ENCODE assay signal across 27 mouse cellular contexts in the genomic region with DNA sequence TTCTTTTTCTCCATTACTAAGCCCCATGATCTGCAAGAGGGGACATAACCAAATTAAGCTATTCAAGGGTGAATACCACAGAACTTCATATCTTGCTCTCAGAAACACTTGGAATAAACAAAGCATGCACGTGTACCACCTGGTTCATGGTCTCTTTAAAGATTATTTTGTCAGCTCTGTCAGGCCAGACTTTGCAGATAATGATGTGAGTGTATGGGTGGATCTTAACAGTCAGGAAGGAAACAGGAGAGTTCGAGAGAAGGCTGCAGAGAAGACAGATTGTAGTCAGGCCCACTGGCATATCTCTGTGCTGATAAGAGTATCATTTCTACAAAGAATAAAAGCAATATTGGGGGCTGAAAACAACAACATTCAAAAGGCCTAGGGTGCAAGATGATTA.
DNase-seq lines count a peak whose midpoint lies in the region; ATAC-seq and TF ChIP-seq lines count a peak whose summit lies in the region.
"Had no signal": no experiment of that assay in that cellular context is flagged by ENCODE, and none has a peak within 500 bp of the region (broad histone marks: within the 10 kb centered on the region; RNA-seq: fewer than 3 reads in every experiment).

No protein-coding gene starts in this region.

- no peaks in the 10 kb centered on the region for H3K79me2 ChIP-seq in CH12.LX (replicated peaks; ENCODE audit: control insufficient read depth, extremely low read depth, insufficient read depth, poor library complexity, severe bottlenecking)

- H3K36me3 ChIP-seq in CH12.LX (replicated peaks in 1 of 2; ENCODE audit: control insufficient read depth in 1 of 2, insufficient read depth in 1 of 2, low read length in 1 of 2) = no peaks in the 10 kb centered on the region
- no peaks in the 10 kb centered on the region for H3K36me3 ChIP-seq in liver, embryonic 15.5 days (replicated peaks)
- H3K36me3 ChIP-seq: embryonic facial prominence, embryonic 10.5 days; embryonic facial prominence, embryonic 13.5 days; forebrain, embryonic 12.5 days; forebrain, embryonic 15.5 days; heart, embryonic 10.5 days; heart, embryonic 13.5 days had no signal

- TF ChIP-seq CTCF in CH12.LX (conservative IDR thresholded peaks at IDR 0.05 in 1 of 2, IDR thresholded peaks at IDR 0.05 in 1 of 2; ENCODE audit: low read depth in 2 of 2, low read length in 2 of 2) = no peak

- TF ChIP-seq EP300 in CH12.LX (IDR thresholded peaks at IDR 0.05; ENCODE audit: low read length) = no peak

- ATAC-seq in common myeloid progenitor, adult 5-6 weeks (replicated peaks; ENCODE audit: low read depth, poor library complexity, severe bottlenecking) = peak; percentile 49; the same call in 1 of the 2 replicates
- ATAC-seq in liver, embryonic 15.5 days (ENCODE audit: insufficient read depth) = peak; percentile 51
- peak; percentile 87 for ATAC-seq in megakaryocyte-erythroid progenitor cell, adult 5-6 weeks (replicated peaks; ENCODE audit: low FRiP score, low TSS enrichment, poor library complexity, severe bottlenecking)
- ATAC-seq: activated CD4-positive, CD25-positive, alpha-beta regulatory T cell, adult 4 months; CD4-positive, CD25-positive, alpha-beta regulatory T cell, adult 4 months; forebrain, embryonic 15.5 days; hindbrain, postnatal 0 days had no signal

- in situ Hi-C loops in CH12.LX (cut with MboI; ENCODE audit: low pct_ligation_motif_present, low pct_unique_long_range_greater_than_20kb, low sequenced_read_pairs) = no loop called here

- H3K9ac ChIP-seq in CH12.LX (ENCODE audit: insufficient read depth, low read depth) = no peak overlapping the region
- H3K9ac ChIP-seq in liver, embryonic 15.5 days = no peak overlapping the region
- H3K9ac ChIP-seq: embryonic facial prominence, embryonic 13.5 days; forebrain, embryonic 12.5 days; forebrain, embryonic 15.5 days; heart, embryonic 13.5 days; hindbrain, embryonic 14.5 days had no signal

- no peak overlapping the region for H3K4me2 ChIP-seq in CH12.LX (ENCODE audit: insufficient read depth, low read depth, poor library complexity, severe bottlenecking)
- H3K4me2 ChIP-seq in liver, embryonic 15.5 days = no peak overlapping the region
- H3K4me2 ChIP-seq: embryonic facial prominence, embryonic 13.5 days; forebrain, embryonic 12.5 days; forebrain, embryonic 15.5 days; heart, embryonic 13.5 days; hindbrain, embryonic 14.5 days had no signal

- H3K4me3 ChIP-seq in CH12.LX (replicated peaks in 1 of 3; ENCODE audit: low read depth in 2 of 3, low read length in 2 of 3, poor library complexity in 1 of 3) = no peak overlapping the region
- H3K4me3 ChIP-seq in liver, embryonic 15.5 days (replicated peaks) = no peak overlapping the region
- H3K4me3 ChIP-seq: embryonic facial prominence, embryonic 10.5 days; embryonic facial prominence, embryonic 13.5 days; erythroblast, embryonic 14.5 days; forebrain, embryonic 12.5 days; forebrain, embryonic 15.5 days; heart, adult 2 months; heart, embryonic 10.5 days; heart, embryonic 13.5 days had no signal

- dilution Hi-C loops in CH12.LX (cut with MboI; ENCODE audit: extremely low pct_ligation_motif_present, extremely low pct_unique_long_range_greater_than_20kb, low sequenced_read_pairs) = no loop called here

- TF ChIP-seq POLR2A in CH12.LX (IDR thresholded peaks at IDR 0.05; ENCODE audit: low read depth, low read length) = no peak

- no peak for TF ChIP-seq RAD21 in CH12.LX (IDR thresholded peaks at IDR 0.05; ENCODE audit: low read depth, low read length)

- no peaks in the 10 kb centered on the region for H3K27me3 ChIP-seq in CH12.LX (replicated peaks)
- H3K27me3 ChIP-seq in liver, embryonic 15.5 days = no peaks in the 10 kb centered on the region
- H3K27me3 ChIP-seq: embryonic facial prominence, embryonic 13.5 days; forebrain, embryonic 15.5 days had no signal

- H3K9me3 ChIP-seq in CH12.LX (replicated peaks; ENCODE audit: low read length) = no peaks in the 10 kb centered on the region
- no peaks in the 10 kb centered on the region for H3K9me3 ChIP-seq in liver, embryonic 15.5 days (replicated peaks)
- H3K9me3 ChIP-seq: embryonic facial prominence, embryonic 10.5 days; embryonic facial prominence, embryonic 13.5 days; forebrain, embryonic 12.5 days; forebrain, embryonic 15.5 days; heart, embryonic 10.5 days; heart, embryonic 13.5 days had no signal

- H3K27ac ChIP-seq in CH12.LX (ENCODE audit: insufficient read depth, low read depth) = no peak overlapping the region
- H3K27ac ChIP-seq in liver, embryonic 15.5 days (replicated peaks) = no peak overlapping the region
- H3K27ac ChIP-seq: embryonic facial prominence, embryonic 10.5 days; embryonic facial prominence, embryonic 13.5 days; forebrain, embryonic 12.5 days; forebrain, embryonic 15.5 days; heart, adult 2 months; heart, embryonic 10.5 days; heart, embryonic 13.5 days; hindbrain, embryonic 14.5 days; hindbrain, postnatal 0 days had no signal

- WGBS in liver, embryonic 15.5 days (ENCODE audit: insufficient replicate concordance) = 5% methylated on average over 2 of the region's 2 CpGs

- DNase-seq in CH12.LX (ENCODE audit: extremely low read depth) = peak; percentile 17
- DNase-seq in lung, postnatal 10 days = no peak
- no peak for DNase-seq in urinary bladder, postnatal 10 days (ENCODE audit: low spot score)
- DNase-seq: adrenal gland, adult 8-10 months; adrenal gland, postnatal 25 days; cerebellum, adult 11-12 months; cerebellum, adult 8-10 months; cerebellum, postnatal 10 days; gastrocnemius, postnatal 10 days; gastrocnemius, postnatal 36 days; heart, adult 2 months; heart, postnatal 14 days; heart, postnatal 4 days had no signal

- H3K4me1 ChIP-seq in CH12.LX (ENCODE audit: control insufficient read depth in 1 of 2, insufficient read depth in 2 of 2) = peaks cover 0 to 4% of the 10 kb centered on the region in 2 experiments; a peak in 1 of 4 replicates
- H3K4me1 ChIP-seq in liver, embryonic 15.5 days (replicated peaks) = peaks cover 6% of the 10 kb centered on the region; the same call in 1 of the 2 replicates

TF ChIP-seq in CH12.LX, 34 proteins besides CTCF, POLR2A, EP300 and RAD21:
- TF ChIP-seq NELFE (IDR thresholded peaks at IDR 0.05; ENCODE audit: low read depth, low read length) (no peak), USF1 (IDR thresholded peaks at IDR 0.05; ENCODE audit: low read depth, low read length) (no peak)
